Mouse (Mus musculus): ENCODE measurements around the gene Ebpl. TPM values are rescaled to one million over a fixed set of nuclear protein-coding genes. Genes with fewer than 3 reads are reported as not detected.
A peak's percentile ranks its signal among the peaks of the same experiment; 100 is the strongest.

Ebpl gene
- polyA plus RNA-seq, 1 experiment, result 2.0 TPM

- no peak for DNase-seq
- WGBS, result 94% methylated on average over 4 of the region's 4 CpGs
- Histone ChIP-seq H3K36me3 (ENCODE audit: control insufficient read depth, insufficient read depth, low read length) (no peaks in the 10 kb centered on the region), H3K4me3 (ENCODE audit: insufficient read depth, low read depth, low read length) (no peak overlapping the region), H3K27ac (ENCODE audit: insufficient read depth, low read depth, low read length) (no peak overlapping the region), H3K27me3 (replicated peaks; ENCODE audit: control insufficient read depth, insufficient read depth, low read length) (no peaks in the 10 kb centered on the region), H3K4me1 (ENCODE audit: control insufficient read depth, insufficient read depth, low read length) (no peaks in the 10 kb centered on the region)
- TF ChIP-seq CTCF (conservative IDR thresholded peaks at IDR 0.05; ENCODE audit: insufficient read depth, insufficient read length, low read depth, low read length) (no peak), POLR2A (IDR thresholded peaks at IDR 0.05; ENCODE audit: low read depth, low read length) (no peak)
Observed at GRCm38 (mm10) chr14:61349876-61350275, 10.4 kb downstream of the Ebpl start.

DNA sequence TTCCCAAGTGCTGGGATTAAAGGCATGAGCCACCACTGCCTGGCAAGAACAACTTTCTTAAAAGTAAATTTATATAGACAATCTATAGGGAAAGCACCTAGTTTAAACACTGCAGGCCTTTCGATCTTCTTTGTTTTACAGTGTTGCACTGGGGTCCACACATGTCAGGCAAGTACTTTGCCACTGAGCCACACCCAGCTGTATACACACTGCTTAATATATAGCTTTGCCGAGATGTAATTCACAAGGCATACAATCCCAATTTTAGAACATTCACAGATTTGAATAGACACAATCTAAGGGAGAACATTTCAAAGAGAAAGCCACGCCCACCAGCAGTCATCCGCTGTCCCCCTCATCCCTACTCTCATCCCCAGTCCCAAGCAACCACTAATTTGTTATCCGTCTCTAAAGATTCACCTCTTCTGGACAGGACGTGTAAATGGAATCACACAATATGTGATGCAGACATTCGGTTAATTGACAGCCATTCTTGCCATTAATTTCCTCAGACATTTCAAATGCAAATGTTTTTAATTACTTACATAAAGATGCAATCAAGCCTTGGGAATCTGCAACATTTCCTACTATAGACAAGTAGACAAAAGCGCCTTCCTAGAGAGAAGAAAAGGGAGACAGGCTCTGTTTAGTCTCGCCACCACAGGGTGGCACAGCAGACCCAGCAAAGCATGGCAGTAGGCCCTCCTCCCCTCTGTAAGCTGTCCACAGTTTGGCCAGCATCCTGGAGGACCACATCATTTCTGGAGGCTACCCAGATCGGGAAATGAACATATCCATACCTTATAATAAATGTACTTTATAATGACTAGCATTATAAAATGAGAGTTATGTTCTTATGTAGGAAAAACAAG lies 13.2 kb downstream of the Ebpl start:
- H3K4me1 ChIP-seq (ENCODE audit: control insufficient read depth, insufficient read depth, low read length), result no peaks in the 10 kb centered on the region
- TF ChIP-seq CTCF (conservative IDR thresholded peaks at IDR 0.05; ENCODE audit: insufficient read depth, insufficient read length, low read depth, low read length) (peak; percentile 54), POLR2A (IDR thresholded peaks at IDR 0.05; ENCODE audit: low read depth, low read length) (no peak)
- no peaks in the 10 kb centered on the region for H3K27me3 ChIP-seq (replicated peaks; ENCODE audit: control insufficient read depth, insufficient read depth, low read length)
- WGBS, result 87% methylated on average over 10 of the region's 10 CpGs
- DNase-seq, result no peak
- no peak overlapping the region for H3K4me3 ChIP-seq (ENCODE audit: insufficient read depth, low read depth, low read length)
- H3K36me3 ChIP-seq (ENCODE audit: control insufficient read depth, insufficient read depth, low read length), result no peaks in the 10 kb centered on the region
- no peak overlapping the region for H3K27ac ChIP-seq (ENCODE audit: insufficient read depth, low read depth, low read length)

- no peak overlapping the region for H3K4me3 ChIP-seq (ENCODE audit: insufficient read depth, low read depth, low read length)
- DNase-seq, result no peak
- H3K27ac ChIP-seq (ENCODE audit: insufficient read depth, low read depth, low read length), result no peak overlapping the region
- no peaks in the 10 kb centered on the region for H3K36me3 ChIP-seq (ENCODE audit: control insufficient read depth, insufficient read depth, low read length)
- no peaks in the 10 kb centered on the region for H3K4me1 ChIP-seq (ENCODE audit: control insufficient read depth, insufficient read depth, low read length)
- TF ChIP-seq POLR2A (IDR thresholded peaks at IDR 0.05; ENCODE audit: low read depth, low read length) (no peak), CTCF (conservative IDR thresholded peaks at IDR 0.05; ENCODE audit: insufficient read depth, insufficient read length, low read depth, low read length) (no peak)
- no peaks in the 10 kb centered on the region for H3K27me3 ChIP-seq (replicated peaks; ENCODE audit: control insufficient read depth, insufficient read depth, low read length)
- WGBS, result 79% methylated on average over 5 of the region's 5 CpGs
Observed at GRCm38 (mm10) chr14:61344590-61344989, 15.6 kb downstream of the Ebpl start.

- 81% methylated on average over 4 of the region's 4 CpGs for WGBS
- no peaks in the 10 kb centered on the region for H3K27me3 ChIP-seq (replicated peaks; ENCODE audit: control insufficient read depth, insufficient read depth, low read length)
- TF ChIP-seq CTCF (conservative IDR thresholded peaks at IDR 0.05; ENCODE audit: insufficient read depth, insufficient read length, low read depth, low read length) (no peak), POLR2A (IDR thresholded peaks at IDR 0.05; ENCODE audit: low read depth, low read length) (no peak)
- H3K4me3 ChIP-seq (ENCODE audit: insufficient read depth, low read depth, low read length), result no peak overlapping the region
- DNase-seq, result no peak
- no peak overlapping the region for H3K27ac ChIP-seq (ENCODE audit: insufficient read depth, low read depth, low read length)
- H3K36me3 ChIP-seq (ENCODE audit: control insufficient read depth, insufficient read depth, low read length), result no peaks in the 10 kb centered on the region
- no peaks in the 10 kb centered on the region for H3K4me1 ChIP-seq (ENCODE audit: control insufficient read depth, insufficient read depth, low read length)
Observed at GRCm38 (mm10) chr14:61339381-61339780, 20.9 kb downstream of the Ebpl start.

- peak; percentile 80 for DNase-seq
- Histone ChIP-seq H3K4me1 (ENCODE audit: control insufficient read depth, insufficient read depth, low read length) (no peaks in the 10 kb centered on the region), H3K4me3 (ENCODE audit: insufficient read depth, low read depth, low read length) (no peak overlapping the region), H3K27ac (ENCODE audit: insufficient read depth, low read depth, low read length) (no peak overlapping the region), H3K36me3 (ENCODE audit: control insufficient read depth, insufficient read depth, low read length) (no peaks in the 10 kb centered on the region), H3K27me3 (replicated peaks; ENCODE audit: control insufficient read depth, insufficient read depth, low read length) (no peaks in the 10 kb centered on the region)
- TF ChIP-seq CTCF (conservative IDR thresholded peaks at IDR 0.05; ENCODE audit: insufficient read depth, insufficient read length, low read depth, low read length), result peak; percentile 93
- no peak for TF ChIP-seq POLR2A (IDR thresholded peaks at IDR 0.05; ENCODE audit: low read depth, low read length)
- WGBS, result 8% methylated on average over 13 of the region's 13 CpGs
Observed at GRCm38 (mm10) chr14:61330996-61331561, 29.2 kb downstream of the Ebpl start.

GRCm38 (mm10) chr14:61330591-61330990 lies 29.6 kb downstream of the Ebpl start:
- H3K27ac ChIP-seq (ENCODE audit: insufficient read depth, low read depth, low read length), result no peak overlapping the region
- H3K27me3 ChIP-seq (replicated peaks; ENCODE audit: control insufficient read depth, insufficient read depth, low read length), result no peaks in the 10 kb centered on the region
- no peaks in the 10 kb centered on the region for H3K4me1 ChIP-seq (ENCODE audit: control insufficient read depth, insufficient read depth, low read length)
- WGBS, result 87% methylated on average over 11 of the region's 11 CpGs
- H3K36me3 ChIP-seq (ENCODE audit: control insufficient read depth, insufficient read depth, low read length), result no peaks in the 10 kb centered on the region
- no peak for DNase-seq
- H3K4me3 ChIP-seq (ENCODE audit: insufficient read depth, low read depth, low read length), result no peak overlapping the region
- TF ChIP-seq POLR2A (IDR thresholded peaks at IDR 0.05; ENCODE audit: low read depth, low read length) (no peak), CTCF (conservative IDR thresholded peaks at IDR 0.05; ENCODE audit: insufficient read depth, insufficient read length, low read depth, low read length) (no peak)

Measured in kidney, adult 2 months (tissue).